Mouse (Mus musculus) stomach, postnatal 0 days (tissue): ENCODE measurements at regions not wholly inside any gene's neighbourhood (a gene's known extent, or its start where the extent isn't known, plus 50 kb on each side); places are given as distances from the start of the nearest gene placed in this dataset.

Experiments
- ATAC-seq: fragments of 200-750 bp; cut with Nextera tagmentation; 2 replicates; pipeline ENCODE4 v1.8.0; 2017; ENCODE audit not compliant: low FRiP score, low TSS enrichment
- DNase-seq: peaks from one replicate; pipeline ENCODE4 v3.0.0-alpha.2; 2016; ENCODE audit warnings: low spot score
- H3K27ac ChIP-seq: fragments of 300-500 bp; sonication (generic); replicated peaks from 2 replicates; pipeline ENCODE4 v1.5.1; 2014; ENCODE audit warnings: mild to moderate bottlenecking, control low read depth
- H3K27me3 ChIP-seq: fragments of 300-500 bp; sonication (generic); 2 replicates; pipeline ENCODE4 v1.6.1; 2014; ENCODE audit warnings: low read length; ENCODE audit not compliant: control insufficient read depth, insufficient read depth
- H3K36me3 ChIP-seq: fragments of 300-500 bp; sonication (generic); 2 replicates; pipeline ENCODE4 v1.6.1; 2014; ENCODE audit warnings: low read length, mixed read lengths; ENCODE audit not compliant: control insufficient read depth, insufficient read depth
- H3K4me1 ChIP-seq: fragments of 300-500 bp; sonication (generic); replicated peaks from 2 replicates; pipeline ENCODE4 v1.6.1; 2014; ENCODE audit warnings: antibody characterized with exemption; ENCODE audit not compliant: control insufficient read depth, insufficient read depth
- H3K4me2 ChIP-seq: fragments of 300-500 bp; sonication (generic); replicated peaks from 2 replicates; pipeline ENCODE4 v1.6.1; 2014; ENCODE audit warnings: low read depth, mild to moderate bottlenecking, control low read depth, moderate library complexity
- H3K4me3 ChIP-seq: fragments of 300-500 bp; sonication (generic); 2 replicates; pipeline ENCODE4 v1.5.1; 2014; ENCODE audit warnings: low read depth, low read length, control low read depth
- H3K9ac ChIP-seq: fragments of 300-500 bp; sonication (generic); 2 replicates; pipeline ENCODE4 v1.6.1; 2014; ENCODE audit warnings: mild to moderate bottlenecking, low read length, control low read depth, mixed read lengths
- H3K9me3 ChIP-seq: fragments of 300-500 bp; sonication (generic); 2 replicates; pipeline ENCODE4 v1.6.1; 2016; ENCODE audit warnings: low read length; ENCODE audit not compliant: control insufficient read depth
- CTCF ChIP-seq: IDR thresholded peaks from 2 replicates; pipeline ENCODE4 v1.5.1; 2016; ENCODE audit warnings: antibody characterized with exemption, low read depth, mild to moderate bottlenecking, moderate library complexity
- EP300 ChIP-seq: optimal IDR thresholded peaks from 2 replicates; pipeline ENCODE3; 2016; ENCODE audit warnings: antibody characterized with exemption
- WGBS: fragments of 180-500 bp; shearing (Covaris S2); extraction: QIAGEN DNeasy Blood & Tissue Kit; methylation state at CpG from one replicate; pipeline ENCODE4 v1.1.7; 2014; 5-methylcytosine and 5-hydroxymethylcytosine counted together

- H3K27me3 ChIP-seq: no peaks in the 10 kb centered on the region
- H3K27ac ChIP-seq: no peak overlapping the region
- ATAC-seq: no peak
- 54% methylated on average over 11 of the region's 11 CpGs for WGBS
- TF ChIP-seq CTCF: no peak
- no peak for TF ChIP-seq EP300
- H3K36me3 ChIP-seq: no peaks in the 10 kb centered on the region
- H3K4me3 ChIP-seq: no peak overlapping the region
- H3K4me1 ChIP-seq: peaks cover 2% of the 10 kb centered on the region; the same call in 1 of the 2 replicates
- no peaks in the 10 kb centered on the region for H3K9me3 ChIP-seq
- no peak overlapping the region for H3K9ac ChIP-seq
- H3K4me2 ChIP-seq: no peak overlapping the region
- DNase-seq: no peak
Measured at GRCm38 (mm10) chr2:166271373-166272189, 116.1 kb upstream of the Sulf2 start.

GRCm38 (mm10) chr2:166270007-166270406 is 114.5 kb upstream of the Sulf2 start:
- 85% methylated on average over 6 of the region's 6 CpGs for WGBS
- ATAC-seq (no peak), DNase-seq (no peak)
- H3K27me3 ChIP-seq: no peaks in the 10 kb centered on the region
- H3K36me3 ChIP-seq: no peaks in the 10 kb centered on the region
- H3K4me1 ChIP-seq: peaks cover 2% of the 10 kb centered on the region; the same call in 1 of the 2 replicates
- no peak overlapping the region for H3K9ac ChIP-seq
- no peak overlapping the region for H3K4me2 ChIP-seq
- H3K9me3 ChIP-seq: no peaks in the 10 kb centered on the region
- no peak for TF ChIP-seq EP300
- TF ChIP-seq CTCF: no peak
- H3K27ac ChIP-seq: no peak overlapping the region
- H3K4me3 ChIP-seq: no peak overlapping the region

GRCm38 (mm10) chr2:166266915-166267314 is 111.5 kb upstream of the Sulf2 start:
- H3K36me3 ChIP-seq: no peaks in the 10 kb centered on the region
- H3K27ac ChIP-seq: no peak overlapping the region
- no peak overlapping the region for H3K4me3 ChIP-seq
- no peaks in the 10 kb centered on the region; the same call in 1 of the 2 replicates for H3K4me1 ChIP-seq
- no peak overlapping the region for H3K9ac ChIP-seq
- no peak overlapping the region for H3K4me2 ChIP-seq
- TF ChIP-seq EP300 (no peak), CTCF (no peak)
- no peaks in the 10 kb centered on the region for H3K27me3 ChIP-seq
- 91% methylated on average over 4 of the region's 4 CpGs for WGBS
- no peaks in the 10 kb centered on the region for H3K9me3 ChIP-seq
- ATAC-seq (no peak), DNase-seq (no peak)

GRCm38 (mm10) chr2:166266507-166266906 is 111.0 kb upstream of the Sulf2 start:
- WGBS: 71% methylated on average over 9 of the region's 9 CpGs
- H3K4me1 ChIP-seq: no peaks in the 10 kb centered on the region; the same call in 1 of the 2 replicates
- H3K27ac ChIP-seq: no peak overlapping the region
- H3K4me2 ChIP-seq: no peak overlapping the region
- no peaks in the 10 kb centered on the region for H3K9me3 ChIP-seq
- ATAC-seq: peak; percentile 18; the same call in 1 of the 2 replicates
- no peak overlapping the region for H3K9ac ChIP-seq
- H3K36me3 ChIP-seq: no peaks in the 10 kb centered on the region
- TF ChIP-seq CTCF: no peak
- H3K4me3 ChIP-seq: no peak overlapping the region
- no peaks in the 10 kb centered on the region for H3K27me3 ChIP-seq
- DNase-seq: no peak

GRCm38 (mm10) chr2:166264756-166265155 is 109.3 kb upstream of the Sulf2 start:
- H3K36me3 ChIP-seq: no peaks in the 10 kb centered on the region
- no peaks in the 10 kb centered on the region for H3K27me3 ChIP-seq
- H3K4me2 ChIP-seq: no peak overlapping the region
- WGBS: 59% methylated on average over 9 of the region's 9 CpGs
- no peaks in the 10 kb centered on the region for H3K9me3 ChIP-seq
- DNase-seq (no peak), ATAC-seq (peak; percentile 75)
- TF ChIP-seq EP300 (no peak), CTCF (no peak)
- H3K4me3 ChIP-seq: no peak overlapping the region
- no peak overlapping the region for H3K27ac ChIP-seq
- H3K4me1 ChIP-seq: no peaks in the 10 kb centered on the region; the same call in 1 of the 2 replicates
- no peak overlapping the region for H3K9ac ChIP-seq

- 49% methylated on average over 7 of the region's 7 CpGs for WGBS
Measured at GRCm38 (mm10) chr2:166261799-166262198, 106.3 kb upstream of the Sulf2 start.

More at GRCm38 (mm10) chr2:166261799-166262198, 106.3 kb upstream of the Sulf2 start:
- DNase-seq: no peak
- H3K27me3 ChIP-seq: no peaks in the 10 kb centered on the region
- H3K4me3 ChIP-seq: no peak overlapping the region
- H3K4me1 ChIP-seq: no peaks in the 10 kb centered on the region; the same call in 1 of the 2 replicates
- no peak overlapping the region for H3K9ac ChIP-seq
- H3K27ac ChIP-seq: no peak overlapping the region
- no peaks in the 10 kb centered on the region for H3K9me3 ChIP-seq
- no peak overlapping the region for H3K4me2 ChIP-seq
- no peaks in the 10 kb centered on the region for H3K36me3 ChIP-seq
- ATAC-seq: no peak
- TF ChIP-seq EP300 (no peak), CTCF (no peak)
